Mouse (Mus musculus): ENCODE measurements at regions not wholly inside any gene's neighbourhood (a gene's known extent, or its start where the extent isn't known, plus 50 kb on each side); places are given as distances from the start of the nearest gene placed in this dataset.
"Not testable (repeated sequence)": the region's sequence is repeated elsewhere in the genome, so short reads cannot be mapped to it uniquely, and the experiment has no call there.

DNA sequence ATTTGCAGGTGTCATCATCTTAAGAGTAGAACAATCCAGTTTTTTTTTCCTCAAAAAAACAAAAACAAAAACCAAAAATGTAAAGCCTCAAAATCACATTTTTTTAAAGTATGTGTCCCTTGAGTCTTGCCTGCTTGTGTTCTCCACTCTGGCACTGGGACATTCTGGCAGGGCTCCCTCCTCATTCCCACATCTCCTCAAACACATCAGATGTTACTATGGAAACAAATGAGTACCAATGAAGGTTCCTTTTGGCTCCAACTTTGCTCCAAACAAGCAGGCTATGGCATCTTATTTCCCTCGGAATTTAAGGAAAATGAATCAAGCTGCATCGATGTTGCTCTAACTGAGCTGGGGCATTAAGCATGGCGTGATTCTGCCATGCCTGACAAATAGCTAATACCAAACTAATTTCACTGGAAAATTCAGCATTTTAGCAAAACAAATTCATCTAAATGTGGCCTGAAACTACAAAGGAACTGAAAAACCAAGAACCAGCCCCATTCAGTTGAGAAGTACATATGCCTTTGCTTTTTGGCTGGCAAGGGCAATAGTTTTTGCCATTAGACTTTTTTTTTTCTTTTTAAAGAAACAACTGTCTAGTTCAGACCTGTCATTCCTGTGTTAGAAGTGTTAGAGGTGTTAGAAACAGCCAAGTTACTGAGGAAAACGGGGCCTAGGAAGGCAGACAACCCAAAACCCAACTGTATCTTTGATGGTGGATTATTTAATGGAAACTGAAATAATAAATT is 522.2 kb upstream of the 2610301B20Rik start:
- peak; percentile 63 for DNase-seq

DNA sequence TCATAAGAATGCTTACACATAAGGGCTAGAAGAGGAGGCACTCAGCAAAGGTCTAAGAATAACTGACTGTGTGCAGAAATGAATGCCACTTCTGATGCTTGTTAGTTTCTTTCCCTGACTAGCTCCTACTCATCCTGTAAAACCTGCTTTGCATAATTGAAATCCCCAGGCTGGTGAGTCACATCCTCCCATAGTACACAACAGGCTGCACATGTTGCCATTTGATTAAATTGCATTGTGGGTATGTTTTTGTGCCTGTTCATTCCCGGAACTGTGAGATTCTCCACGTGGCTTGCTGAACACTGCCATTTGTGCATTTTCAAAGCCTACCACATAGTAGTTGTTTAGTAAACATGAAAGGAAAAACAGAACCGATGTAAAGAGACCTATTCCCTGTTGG is 516.7 kb upstream of the 2610301B20Rik start:
- peak; percentile 54 for DNase-seq

DNA sequence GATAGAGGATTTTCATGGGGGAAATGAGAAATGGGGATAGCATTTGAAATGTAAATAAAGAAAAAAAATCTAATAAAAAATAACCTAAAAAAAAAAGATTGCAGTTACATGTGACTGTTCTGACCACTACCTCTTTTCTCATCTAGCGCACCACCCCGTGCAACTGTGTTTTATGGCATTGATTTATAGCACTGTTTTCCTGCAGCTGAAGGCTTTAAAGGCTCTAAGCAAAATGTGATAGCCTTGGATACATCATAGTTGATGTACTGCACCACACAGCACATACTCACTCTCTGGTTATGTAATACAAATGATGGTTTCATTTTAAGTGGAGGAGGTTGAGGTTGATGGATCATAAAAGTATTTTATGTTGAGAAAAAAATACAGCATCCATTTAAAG is 484.5 kb upstream of the 2610301B20Rik start:
- no peak for DNase-seq

DNA sequence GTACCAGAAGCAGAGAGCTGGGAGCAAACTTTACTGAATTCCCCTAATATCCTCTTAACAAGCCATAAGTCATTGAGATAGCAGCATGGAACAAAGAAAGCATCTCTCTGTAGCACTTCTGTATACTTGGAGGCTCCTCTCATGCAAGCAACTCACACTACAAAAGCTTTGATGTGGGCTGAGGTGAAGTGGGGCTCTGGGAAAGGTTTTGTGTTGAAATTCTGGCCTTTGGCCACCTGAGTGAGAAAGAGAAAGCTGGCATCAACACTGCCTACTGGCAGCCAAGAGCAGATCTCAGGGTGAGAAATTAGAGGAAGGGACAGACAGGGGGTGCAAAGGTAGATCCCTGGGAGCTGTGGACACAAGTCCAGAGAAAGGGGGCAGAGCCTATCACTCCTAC is 477.0 kb upstream of the 2610301B20Rik start:
- no peak for DNase-seq

DNA sequence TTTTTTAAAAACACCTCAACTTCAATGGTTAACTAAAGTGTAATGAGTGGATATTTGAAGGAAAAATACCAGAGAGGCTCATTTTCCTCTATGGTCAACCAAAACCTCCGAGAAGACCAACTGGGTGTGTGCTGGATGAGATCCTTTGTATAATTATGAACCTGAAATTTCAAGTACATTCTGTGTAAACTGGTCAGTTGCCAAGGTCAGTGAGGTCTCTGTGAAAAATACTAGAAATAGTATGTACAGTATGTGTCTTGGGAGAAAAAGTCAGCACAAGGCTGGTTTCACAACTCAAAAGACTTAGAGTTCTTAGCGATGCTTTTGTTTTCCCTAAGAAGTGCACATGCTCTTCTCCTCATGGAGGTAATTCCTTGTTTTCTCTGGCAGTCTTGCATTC is 476.2 kb upstream of the 2610301B20Rik start:
- no peak for DNase-seq

DNA sequence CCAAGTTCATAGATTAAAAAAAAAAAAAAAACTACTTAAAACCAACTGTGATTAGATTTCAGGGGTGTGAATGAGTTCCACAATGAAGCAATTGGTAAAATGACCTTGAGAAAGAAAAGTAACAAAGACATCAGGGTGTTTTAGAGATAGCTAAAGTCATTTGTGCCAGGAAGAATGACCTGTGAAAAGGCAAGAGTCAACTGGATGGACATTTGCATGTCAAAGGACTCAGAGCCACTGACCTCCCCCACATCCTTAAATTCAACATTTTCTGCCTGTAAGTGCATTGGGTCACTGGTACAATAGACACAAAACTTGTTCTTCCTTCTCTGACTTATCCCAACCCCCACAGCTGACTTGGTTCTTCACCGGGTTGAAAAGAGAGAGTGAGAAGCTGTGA is 474.6 kb upstream of the 2610301B20Rik start:
- DNase-seq, result no peak

DNA sequence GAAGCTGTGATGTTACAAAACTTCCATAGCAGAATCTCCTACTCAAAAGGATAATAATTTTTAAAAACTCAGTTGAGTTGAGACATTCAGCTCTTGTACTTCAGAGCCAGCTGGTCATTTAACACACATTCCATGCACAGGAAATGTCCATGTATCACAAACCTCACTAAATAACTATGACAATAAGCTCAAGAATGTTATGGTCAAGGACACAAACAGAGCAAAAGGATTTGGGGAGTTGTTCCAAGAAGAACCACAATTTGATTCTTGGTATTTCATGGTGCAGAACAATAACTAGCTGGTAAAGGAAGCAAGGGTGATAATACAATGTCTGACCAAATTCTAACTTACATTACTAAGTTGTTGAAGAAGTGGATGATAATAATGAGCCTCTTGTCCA is 471.4 kb upstream of the 2610301B20Rik start:
- DNase-seq, result no peak

DNA sequence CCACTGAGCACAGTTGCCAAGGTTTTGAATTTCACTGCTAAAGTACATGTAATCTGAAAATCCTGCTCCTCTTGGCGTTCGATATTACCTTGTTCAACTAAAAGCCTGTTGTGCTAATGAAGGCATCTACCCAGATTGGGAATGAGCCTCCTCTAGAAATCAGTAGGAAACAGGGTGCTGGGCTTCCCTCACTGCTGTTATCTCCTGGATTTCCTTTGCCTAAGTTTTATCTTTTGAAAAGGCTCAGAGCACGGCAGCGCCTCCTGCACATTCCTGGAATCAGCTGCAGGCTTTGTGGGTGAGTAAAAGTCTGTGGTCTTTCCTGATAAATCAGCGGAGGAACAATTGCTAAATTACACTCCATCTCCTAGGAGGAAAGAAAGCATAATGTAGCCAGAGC is 469.9 kb upstream of the 2610301B20Rik start:
- DNase-seq, result no peak

DNA sequence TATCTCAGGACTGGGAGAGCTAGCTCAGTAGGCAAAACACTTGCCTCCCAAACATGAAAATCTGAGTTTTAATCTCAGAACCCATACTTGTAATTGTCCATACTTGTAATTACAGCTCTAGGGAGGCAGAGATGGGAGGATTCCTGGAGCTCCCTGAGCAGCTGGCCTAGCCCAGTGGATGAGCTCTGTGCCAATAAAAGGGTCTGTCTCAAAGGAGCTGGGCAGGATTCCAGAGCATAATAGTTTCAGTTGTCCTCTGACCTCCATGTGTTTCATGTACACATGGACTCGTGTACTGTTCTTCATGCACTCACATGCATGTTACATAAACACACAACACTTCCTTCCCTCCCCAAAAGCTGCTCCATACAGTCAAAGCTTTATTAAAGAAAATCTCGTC is 469.2 kb upstream of the 2610301B20Rik start:
- DNase-seq, result no peak

DNA sequence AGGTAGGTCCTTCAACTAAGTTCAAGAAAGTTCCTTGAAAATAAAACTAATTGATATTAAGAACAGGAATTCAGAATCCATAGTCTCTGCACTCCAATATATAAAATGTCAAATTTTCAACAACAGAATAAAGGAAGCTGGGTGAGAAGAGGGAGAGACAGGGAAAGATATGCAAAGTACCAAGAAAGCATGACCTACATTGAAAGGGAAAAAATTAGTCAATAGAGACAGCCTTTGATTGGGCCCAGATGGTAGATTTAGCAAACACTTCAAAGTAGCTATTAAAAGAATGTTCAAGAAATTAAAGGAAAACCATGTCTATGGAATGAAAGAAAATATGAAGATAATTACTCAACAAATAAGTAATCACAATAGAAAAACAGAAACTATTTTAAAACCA is 460.0 kb upstream of the 2610301B20Rik start:
- DNase-seq, result no peak

DNA sequence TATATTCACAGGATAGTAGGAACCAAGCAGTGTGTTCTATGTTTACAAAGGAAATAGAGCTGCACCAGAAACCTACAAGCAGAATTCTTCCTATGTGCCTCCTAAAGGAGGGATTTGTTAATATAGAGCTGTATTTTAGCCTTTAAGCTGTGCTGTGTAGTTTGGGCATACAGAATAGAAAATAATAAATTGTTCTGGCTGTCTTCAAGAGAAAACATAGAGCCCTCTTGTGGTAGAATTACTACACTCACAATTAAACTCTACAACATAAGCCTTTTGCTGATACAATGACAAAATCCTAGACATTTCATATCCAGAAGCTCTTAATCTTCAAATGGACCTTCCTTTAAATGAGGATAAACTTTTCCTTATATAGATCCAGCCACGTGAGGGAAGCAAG is 452.9 kb upstream of the 2610301B20Rik start:
- no peak for DNase-seq

DNA sequence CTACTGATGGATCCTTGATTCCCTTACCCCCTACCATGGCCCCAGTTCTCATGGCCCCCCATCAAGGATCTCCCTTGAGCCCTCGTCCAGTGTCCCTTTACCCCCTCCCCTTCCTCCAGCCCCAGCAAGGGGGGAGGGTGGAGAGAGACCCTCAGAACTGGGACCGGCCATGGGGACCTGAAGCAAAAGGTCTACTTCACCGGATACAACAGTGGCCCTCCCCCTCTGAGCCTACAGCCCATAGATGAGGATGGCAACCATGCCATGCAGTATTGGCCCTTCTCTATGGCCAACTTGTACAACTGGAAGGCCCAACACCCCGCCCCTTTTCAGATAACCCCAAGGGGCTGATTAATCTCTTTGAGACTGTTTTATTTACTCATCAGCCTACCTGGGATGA is 439.9 kb upstream of the 2610301B20Rik start:
- DNase-seq, result no peak

DNA sequence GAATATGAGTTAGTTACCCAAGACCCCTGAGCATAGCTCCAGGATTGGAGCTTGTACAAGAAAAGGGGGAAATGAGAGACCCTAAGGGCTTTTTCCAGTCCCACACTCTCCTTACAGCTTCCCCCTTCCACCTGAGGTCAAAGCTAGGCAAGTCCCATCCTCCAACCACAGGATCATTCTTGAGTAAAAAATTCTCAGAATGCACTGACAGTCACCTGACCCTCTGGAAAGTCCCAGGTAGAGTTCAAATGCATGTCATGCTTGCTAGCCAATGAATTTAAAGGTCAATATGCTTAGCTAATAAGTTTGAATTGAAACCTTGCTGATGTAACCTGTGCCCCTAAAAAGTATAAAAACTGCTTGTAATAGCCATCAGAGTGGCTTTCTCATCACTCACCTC is 434.4 kb upstream of the 2610301B20Rik start:
- DNase-seq, result not testable (repeated sequence)

DNA sequence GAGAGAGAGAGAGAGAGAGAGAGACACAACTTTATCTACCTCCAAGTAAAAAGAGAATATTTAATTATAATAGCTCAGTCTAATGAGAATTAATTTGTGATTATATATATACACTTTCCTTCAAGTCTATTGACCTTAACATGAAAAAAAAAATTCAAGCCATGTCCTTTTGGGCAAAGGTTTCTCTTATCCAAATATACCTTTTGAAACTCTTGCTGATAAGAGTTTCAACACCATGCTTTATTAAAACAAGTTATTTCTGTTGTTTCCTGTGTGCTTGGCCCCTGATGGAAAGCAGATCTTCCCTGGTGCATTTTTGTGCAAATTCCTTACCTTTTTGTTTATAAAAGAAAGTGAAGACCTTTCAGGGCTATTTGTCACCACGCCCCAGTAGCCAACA is 414.7 kb upstream of the 2610301B20Rik start:
- no peak for DNase-seq

DNA sequence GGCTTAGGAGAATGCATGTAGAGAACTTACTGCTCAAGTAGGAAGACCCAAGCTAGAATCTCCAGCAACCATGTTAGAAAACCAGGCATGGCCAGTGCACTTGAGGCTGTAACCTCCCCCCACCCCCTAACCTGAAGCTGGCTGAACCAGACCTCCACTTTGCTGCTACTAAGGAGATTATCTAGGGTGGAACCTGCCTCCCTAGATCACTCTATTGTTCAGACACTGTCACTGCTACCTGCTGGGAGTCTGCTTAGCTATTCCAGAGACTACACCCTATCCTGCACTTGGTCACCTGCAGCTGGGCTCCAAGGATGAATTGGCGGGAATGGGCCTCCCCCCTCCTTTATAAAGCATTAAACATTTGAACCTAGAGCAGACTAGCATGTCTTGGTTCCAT is 393.4 kb upstream of the 2610301B20Rik start:
- DNase-seq, result no peak

DNA sequence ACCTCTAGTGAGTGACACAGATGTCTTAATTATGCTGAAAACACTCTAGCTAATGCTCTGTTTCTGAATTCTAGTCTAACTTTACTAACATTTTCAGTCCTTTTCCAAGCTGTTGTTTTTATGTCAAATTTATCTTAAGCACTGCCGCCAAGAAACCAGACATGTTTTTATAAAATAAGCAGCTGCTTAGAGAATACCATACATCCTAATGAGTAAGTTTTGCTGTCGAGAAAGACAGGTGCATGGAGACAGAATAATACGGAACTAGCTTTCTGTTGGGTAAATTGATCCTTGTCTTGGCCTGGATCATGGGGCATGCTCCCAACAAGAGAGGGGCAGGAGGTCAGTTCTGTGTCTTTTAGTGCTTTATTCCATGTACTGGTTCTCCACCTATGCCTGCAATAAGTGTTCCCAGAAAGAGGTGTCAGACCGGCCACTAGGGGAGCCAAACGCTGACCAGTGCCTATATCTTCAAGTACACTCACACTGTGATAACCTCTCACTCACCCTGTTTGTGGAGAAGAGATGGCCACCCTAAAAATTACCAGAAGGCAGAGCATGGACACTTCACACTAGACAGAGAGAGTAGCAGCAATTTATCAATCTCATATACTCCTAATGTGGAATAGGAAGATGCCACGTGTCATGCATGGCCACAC is 366.0 kb upstream of the 2610301B20Rik start:
- no peak for DNase-seq

DNA sequence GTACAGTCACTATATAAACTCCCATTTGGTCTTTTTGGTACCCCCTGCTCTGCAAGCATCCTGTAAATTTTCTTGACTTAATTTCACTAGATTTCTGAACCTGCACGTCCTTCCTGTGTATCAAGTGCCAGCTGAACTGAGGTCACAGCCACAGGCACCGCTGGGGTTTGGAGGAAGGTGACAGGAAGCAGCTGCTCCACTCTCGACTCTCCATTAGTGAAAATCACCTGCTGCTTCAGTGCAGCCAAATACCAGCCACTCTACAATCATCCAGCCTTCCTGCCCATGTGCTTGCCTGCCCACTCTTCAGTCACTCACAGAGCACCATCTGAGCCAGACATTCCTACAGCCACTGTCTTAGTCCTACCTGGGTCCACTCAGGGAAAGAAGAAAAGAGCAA is 364.3 kb upstream of the 2610301B20Rik start:
- DNase-seq, result no peak

DNA sequence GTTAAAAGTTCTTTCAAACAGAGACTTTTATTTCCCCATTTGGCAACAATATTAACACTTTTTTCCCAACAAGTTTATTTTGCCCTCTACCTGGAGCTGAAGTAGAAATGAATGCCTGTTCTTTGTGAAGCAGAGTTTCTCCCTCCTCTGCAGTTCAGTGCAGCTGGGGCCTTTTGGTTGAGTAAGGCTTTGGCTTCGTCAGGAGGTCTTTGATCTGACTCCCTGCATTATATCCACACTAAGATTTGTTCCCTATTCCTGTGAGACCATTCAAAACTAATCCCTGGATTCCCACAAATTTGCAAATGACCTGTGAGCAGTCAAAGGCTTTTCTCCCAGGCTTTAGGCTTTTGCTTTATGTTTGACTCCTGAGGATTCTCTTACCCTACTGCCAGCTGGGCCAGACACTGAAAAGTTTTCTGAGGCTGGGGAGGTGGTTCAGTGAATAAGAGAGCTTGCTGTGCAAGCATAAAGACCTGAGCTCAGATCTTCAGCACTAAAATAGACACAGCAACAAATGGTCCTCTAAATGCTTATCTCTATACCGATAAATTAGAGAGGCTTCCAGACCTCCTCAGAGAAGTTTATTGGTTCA is 323.5 kb upstream of the 2610301B20Rik start:
- DNase-seq, result no peak

DNA sequence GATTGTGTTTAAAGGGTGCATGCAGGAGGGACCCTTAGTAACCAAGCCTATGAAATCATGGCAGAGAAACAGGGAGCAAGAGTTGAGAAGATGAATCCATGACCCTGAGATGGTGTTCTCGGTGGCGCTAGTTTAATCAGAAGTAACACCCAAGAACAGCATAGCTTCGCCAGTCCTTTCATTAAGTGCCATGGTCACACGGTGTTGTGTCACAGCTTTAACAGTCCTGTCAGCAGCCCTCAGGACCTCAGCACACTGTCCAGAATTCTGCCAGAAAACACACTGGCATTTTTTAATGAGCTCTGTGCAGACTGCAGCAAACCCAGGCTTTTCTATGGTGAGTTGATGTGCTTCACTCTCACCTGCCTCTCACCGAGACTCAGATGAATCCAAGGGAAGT is 320.6 kb upstream of the 2610301B20Rik start:
- no peak for DNase-seq

DNA sequence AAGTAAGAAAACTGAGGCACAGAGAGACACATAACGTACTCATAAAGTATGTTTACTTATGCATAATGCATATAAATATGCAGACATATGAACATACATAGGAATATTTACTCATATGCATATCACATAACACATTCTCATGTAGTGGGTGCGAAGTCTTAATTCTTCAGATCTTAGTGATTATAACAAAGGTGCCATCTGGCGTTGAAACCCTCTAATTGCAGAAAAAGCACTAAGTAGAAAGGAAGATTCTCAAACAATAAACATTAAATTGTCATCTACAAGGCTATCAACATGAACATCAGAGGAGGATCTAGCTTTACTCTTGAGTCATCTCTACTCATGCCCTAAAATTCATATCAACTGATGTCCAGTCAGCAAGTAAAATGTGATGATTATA is 314.2 kb upstream of the 2610301B20Rik start:
- DNase-seq, result no peak

DNA sequence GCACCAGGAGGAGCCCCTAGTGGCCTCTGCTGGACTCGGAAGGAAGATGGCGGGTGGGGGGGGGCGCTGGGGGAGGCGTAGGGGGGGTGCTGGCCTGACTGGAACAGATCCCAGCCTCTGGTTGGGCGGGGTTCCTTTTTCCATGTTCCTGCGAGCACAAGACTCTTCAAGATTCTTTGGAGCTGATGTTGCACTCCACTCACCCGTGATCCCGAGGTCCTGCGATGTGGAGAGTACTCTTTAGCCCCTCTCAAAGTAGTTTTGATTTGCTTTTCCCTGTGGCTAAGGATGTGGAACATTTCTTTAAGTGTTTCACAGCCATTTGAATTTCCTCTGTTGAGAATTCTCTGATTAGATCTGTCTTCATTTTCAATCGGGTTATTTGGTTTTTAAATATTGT is 269.8 kb upstream of the 2610301B20Rik start:
- DNase-seq, result no peak

DNA sequence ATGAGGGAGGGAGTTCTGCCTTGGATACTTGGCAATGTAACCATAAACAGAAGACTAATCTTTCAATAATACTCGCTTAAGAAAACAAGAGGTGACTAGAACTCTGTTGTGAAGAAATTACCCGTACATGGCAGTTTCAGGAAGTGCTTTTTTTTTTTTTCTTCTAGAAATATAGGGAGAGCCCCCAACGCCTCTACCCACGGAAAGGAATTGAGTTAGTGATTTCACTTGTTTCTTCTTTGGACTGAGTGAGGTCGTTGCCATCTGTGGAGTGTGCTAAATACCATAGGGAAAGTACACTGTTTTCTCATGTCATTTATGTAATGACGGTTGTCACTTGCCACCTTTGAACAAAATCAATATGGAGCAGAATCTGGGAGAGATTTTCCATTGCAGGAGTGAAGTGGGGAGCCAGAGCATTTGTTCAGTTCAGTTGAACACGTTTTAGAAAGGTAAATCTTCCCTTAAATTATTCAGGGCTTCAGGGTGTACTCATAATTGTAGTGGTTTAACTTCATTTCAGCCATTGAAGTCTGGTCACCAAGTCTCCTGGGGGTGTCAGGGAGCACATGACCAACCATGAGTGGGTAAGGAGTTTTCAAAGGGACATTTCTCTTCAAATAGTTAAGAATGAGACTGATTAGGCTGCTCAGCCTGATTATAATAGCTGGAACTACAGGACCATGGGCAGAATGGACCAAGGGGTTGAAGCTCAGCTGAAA is 266.3 kb upstream of the 2610301B20Rik start:
- no peak for DNase-seq

DNA sequence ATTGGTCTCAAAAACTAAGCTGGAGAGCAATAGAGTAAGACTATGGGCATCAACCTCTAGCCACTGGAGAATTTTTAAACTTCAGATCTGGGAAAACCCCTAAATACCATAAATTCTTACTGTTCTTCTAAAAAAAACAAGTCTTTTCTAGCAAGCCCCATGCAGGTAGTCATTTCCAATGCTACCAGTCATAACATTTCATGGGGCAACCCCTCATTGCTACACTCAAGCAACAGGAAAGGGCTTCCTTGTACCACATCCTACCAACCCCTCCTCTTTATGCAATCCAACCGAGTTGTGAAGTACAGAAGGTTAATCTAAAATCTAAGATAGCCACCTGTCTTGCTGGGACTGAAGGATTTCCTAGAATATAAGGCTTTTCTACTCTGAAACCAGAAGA is 263.5 kb upstream of the 2610301B20Rik start:
- no peak for DNase-seq
